Mouse (Mus musculus): ENCODE measurements at regions not wholly inside any gene's neighbourhood (a gene's known extent, or its start where the extent isn't known, plus 50 kb on each side); places are given as distances from the start of the nearest gene placed in this dataset.

- DNase-seq (ENCODE audit: low read depth, low spot score) = peak; percentile 14
Observed at GRCm38 (mm10) chr1:136781561-136782025, 156.9 kb downstream of the Zfp281 start.

- DNase-seq (ENCODE audit: low read depth, low spot score) = no peak
Observed at GRCm38 (mm10) chr1:136782261-136782660, 157.6 kb downstream of the Zfp281 start.

- DNase-seq (ENCODE audit: low read depth, low spot score) = no peak
Observed at GRCm38 (mm10) chr1:136784178-136784577, 159.5 kb downstream of the Zfp281 start.

GRCm38 (mm10) chr1:136788979-136789513 is 164.3 kb downstream of the Zfp281 start:
- no peak for DNase-seq (ENCODE audit: low read depth, low spot score)

GRCm38 (mm10) chr1:136791641-136792040 is 166.9 kb downstream of the Zfp281 start:
- DNase-seq (ENCODE audit: low read depth, low spot score) = no peak
